23 mouse cellular contexts compared by ENCODE assay signal in the genomic region with DNA sequence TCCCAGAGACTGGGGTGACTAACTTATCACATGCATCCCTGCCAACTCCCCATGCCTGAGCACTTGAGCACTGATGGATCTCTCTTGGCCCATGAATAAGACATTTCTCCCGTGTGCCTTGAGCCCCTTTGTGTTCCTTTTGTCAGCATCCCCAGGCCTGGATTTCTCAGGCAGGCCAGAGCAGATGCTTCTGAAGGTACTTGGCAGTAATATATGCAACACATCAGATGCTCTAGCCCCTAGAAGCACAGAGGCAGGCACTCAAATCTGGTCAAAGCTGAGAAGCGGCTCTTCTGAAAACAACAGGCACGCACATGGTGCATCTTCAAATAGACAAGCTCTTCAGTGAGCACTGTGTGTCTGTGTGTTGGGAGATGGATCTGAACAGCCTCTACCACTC.
A peak's percentile ranks its signal among the peaks of the same experiment; 100 is the strongest.
DNase-seq lines count a peak whose midpoint lies in the region; ATAC-seq lines count a peak whose summit lies in the region.
"Had no signal": no experiment of that assay in that cellular context is flagged by ENCODE, and none has a peak within 500 bp of the region (broad histone marks: within the 10 kb centered on the region; RNA-seq: fewer than 3 reads in every experiment).

No protein-coding gene starts in this region.

- no peak for DNase-seq in hindbrain, embryonic 10.5 days (ENCODE audit: low spot score)
- DNase-seq in hindbrain, embryonic 14.5 days (ENCODE audit: low spot score) = no peak
- no peak for DNase-seq in midbrain, embryonic 10.5 days (ENCODE audit: low spot score)
- no peak for DNase-seq in midbrain, embryonic 11.5 days (ENCODE audit: low spot score, missing footprints)
- DNase-seq in layer of hippocampus, adult 8-10 months (ENCODE audit: low spot score in 2 of 2) = peak; percentile 33 to 40
- peak; percentile 13 for DNase-seq in right cerebral cortex, postnatal 4 days
- DNase-seq: adrenal gland, postnatal 10 days; B cell, adult 2 months; cerebellum, adult 9-10 months; heart, adult 11 months; heart, postnatal 4 days; kidney, adult 11 months; spleen, adult 18-20 months; thymus, adult 2 months had no signal

- peaks cover 13% of the 10 kb centered on the region; the same call in 1 of the 2 replicates for H3K4me1 ChIP-seq in hindbrain, embryonic 10.5 days (replicated peaks)
- H3K4me1 ChIP-seq in hindbrain, embryonic 14.5 days (replicated peaks; ENCODE audit: control insufficient read depth, insufficient read depth, low read length) = 0 out of 2 replicates have a peak, but pooled peaks cover 4% of the 10 kb centered on the region
- H3K4me1 ChIP-seq in midbrain, embryonic 10.5 days = peaks cover 13% of the 10 kb centered on the region
- H3K4me1 ChIP-seq in midbrain, embryonic 11.5 days (ENCODE audit: control insufficient read depth, insufficient read depth, low read length) = no peaks in the 10 kb centered on the region
- no peaks in the 10 kb centered on the region for H3K4me1 ChIP-seq in liver, embryonic 12.5 days
- H3K4me1 ChIP-seq: liver, embryonic 15.5 days; megakaryocyte, embryonic 14.5 days had no signal

- 66% methylated on average over 3 of the region's 3 CpGs for WGBS in hindbrain, embryonic 10.5 days
- 35% methylated on average over 3 of the region's 3 CpGs for WGBS in hindbrain, embryonic 14.5 days
- 70% methylated on average over 3 of the region's 3 CpGs for WGBS in midbrain, embryonic 10.5 days
- 72% methylated on average over 3 of the region's 3 CpGs for WGBS in midbrain, embryonic 11.5 days
- 60% methylated on average over 3 of the region's 3 CpGs for WGBS in liver, embryonic 12.5 days (ENCODE audit: insufficient replicate concordance)

- peak overlapping the region; percentile 66 for H3K27ac ChIP-seq in hindbrain, embryonic 10.5 days
- H3K27ac ChIP-seq in hindbrain, embryonic 14.5 days = no peak overlapping the region
- peak overlapping the region; percentile 52 for H3K27ac ChIP-seq in midbrain, embryonic 10.5 days (replicated peaks)
- no peak overlapping the region for H3K27ac ChIP-seq in midbrain, embryonic 11.5 days (ENCODE audit: low read depth, low read length)
- H3K27ac ChIP-seq in liver, embryonic 12.5 days = no peak overlapping the region
- H3K27ac ChIP-seq: embryonic facial prominence, embryonic 13.5 days; kidney, postnatal 0 days; limb, embryonic 13.5 days; liver, embryonic 15.5 days; neural tube, embryonic 13.5 days had no signal

- no peak overlapping the region for H3K4me3 ChIP-seq in hindbrain, embryonic 10.5 days
- H3K4me3 ChIP-seq in hindbrain, embryonic 14.5 days (replicated peaks; ENCODE audit: low read length) = no peak overlapping the region
- no peak overlapping the region for H3K4me3 ChIP-seq in midbrain, embryonic 10.5 days
- no peak overlapping the region for H3K4me3 ChIP-seq in midbrain, embryonic 11.5 days (ENCODE audit: low read depth, low read length)
- H3K4me3 ChIP-seq in liver, embryonic 12.5 days = no peak overlapping the region
- H3K4me3 ChIP-seq: embryonic facial prominence, embryonic 13.5 days; limb, embryonic 13.5 days; liver, embryonic 15.5 days; neural tube, embryonic 13.5 days had no signal

- H3K27me3 ChIP-seq in hindbrain, embryonic 10.5 days (ENCODE audit: insufficient read depth, poor library complexity, severe bottlenecking) = no peaks in the 10 kb centered on the region
- no peaks in the 10 kb centered on the region for H3K27me3 ChIP-seq in hindbrain, embryonic 14.5 days (ENCODE audit: control insufficient read depth, insufficient read depth, low read length)
- H3K27me3 ChIP-seq in midbrain, embryonic 10.5 days (ENCODE audit: low read depth, poor library complexity, severe bottlenecking) = no peaks in the 10 kb centered on the region
- no peaks in the 10 kb centered on the region for H3K27me3 ChIP-seq in midbrain, embryonic 11.5 days (ENCODE audit: control insufficient read depth, insufficient read depth, low read length)
- H3K27me3 ChIP-seq in liver, embryonic 12.5 days (replicated peaks) = no peaks in the 10 kb centered on the region
- H3K27me3 ChIP-seq: embryonic facial prominence, embryonic 13.5 days; limb, embryonic 13.5 days; liver, embryonic 15.5 days; megakaryocyte, embryonic 14.5 days; neural tube, embryonic 13.5 days had no signal

- no peaks in the 10 kb centered on the region for H3K36me3 ChIP-seq in hindbrain, embryonic 10.5 days
- no peaks in the 10 kb centered on the region for H3K36me3 ChIP-seq in hindbrain, embryonic 14.5 days (replicated peaks; ENCODE audit: control insufficient read depth, insufficient read depth)
- no peaks in the 10 kb centered on the region for H3K36me3 ChIP-seq in midbrain, embryonic 10.5 days
- no peaks in the 10 kb centered on the region for H3K36me3 ChIP-seq in midbrain, embryonic 11.5 days (ENCODE audit: control insufficient read depth, insufficient read depth, low read length)
- H3K36me3 ChIP-seq in liver, embryonic 12.5 days = no peaks in the 10 kb centered on the region
- H3K36me3 ChIP-seq: embryonic facial prominence, embryonic 13.5 days; limb, embryonic 13.5 days; liver, embryonic 15.5 days; neural tube, embryonic 13.5 days had no signal

- H3K9me3 ChIP-seq in hindbrain, embryonic 10.5 days = no peaks in the 10 kb centered on the region
- H3K9me3 ChIP-seq in hindbrain, embryonic 14.5 days (ENCODE audit: control insufficient read depth, low read length) = no peaks in the 10 kb centered on the region
- no peaks in the 10 kb centered on the region for H3K9me3 ChIP-seq in midbrain, embryonic 10.5 days (replicated peaks)
- no peaks in the 10 kb centered on the region for H3K9me3 ChIP-seq in midbrain, embryonic 11.5 days (ENCODE audit: control insufficient read depth, low read length)
- peaks cover 7% of the 10 kb centered on the region; the same call in 1 of the 2 replicates for H3K9me3 ChIP-seq in liver, embryonic 12.5 days (replicated peaks)
- H3K9me3 ChIP-seq: embryonic facial prominence, embryonic 13.5 days; liver, embryonic 15.5 days; neural tube, embryonic 13.5 days had no signal

- no peak overlapping the region for H3K9ac ChIP-seq in hindbrain, embryonic 14.5 days
- no peak overlapping the region for H3K9ac ChIP-seq in midbrain, embryonic 11.5 days (ENCODE audit: low read length)
- H3K9ac ChIP-seq in liver, embryonic 12.5 days = no peak overlapping the region
- H3K9ac ChIP-seq: embryonic facial prominence, embryonic 13.5 days; limb, embryonic 13.5 days; liver, embryonic 15.5 days; neural tube, embryonic 13.5 days had no signal

- ATAC-seq in hindbrain, embryonic 14.5 days (ENCODE audit: low FRiP score) = no peak
- no peak for ATAC-seq in midbrain, embryonic 11.5 days (ENCODE audit: low FRiP score)
- ATAC-seq in cerebellum, adult (ENCODE audit: insufficient number of reproducible peaks, low FRiP score, low TSS enrichment) = no peak
- ATAC-seq in liver, embryonic 12.5 days = no peak
- ATAC-seq: lung, postnatal 0 days had no signal

- no peak overlapping the region for H3K4me2 ChIP-seq in hindbrain, embryonic 14.5 days (replicated peaks)
- no peak overlapping the region for H3K4me2 ChIP-seq in midbrain, embryonic 11.5 days
- no peak overlapping the region for H3K4me2 ChIP-seq in liver, embryonic 12.5 days
- H3K4me2 ChIP-seq: embryonic facial prominence, embryonic 13.5 days; limb, embryonic 13.5 days; liver, embryonic 15.5 days; neural tube, embryonic 13.5 days had no signal

Comparison
In these comparisons a context has a peak if more than half of its experiments do, and no peak if none do; other contexts are left out.
1. H3K27ac ChIP-seq: peak in hindbrain, embryonic 10.5 days (single experiment) and midbrain, embryonic 10.5 days (single experiment); none in hindbrain, embryonic 14.5 days (single experiment), midbrain, embryonic 11.5 days (single experiment) and liver, embryonic 12.5 days (single experiment).
2. DNase-seq: peak in layer of hippocampus, adult 8-10 months (2 of 2) and right cerebral cortex, postnatal 4 days (single experiment); none in hindbrain, embryonic 10.5 days (single experiment), hindbrain, embryonic 14.5 days (single experiment), midbrain, embryonic 10.5 days (single experiment) and midbrain, embryonic 11.5 days (single experiment).